Mouse (Mus musculus) spleen, postnatal 10 days (tissue): ENCODE results near the gene Frem2.
A peak's percentile ranks its signal among the peaks of the same experiment; 100 is the strongest.

Experiments
- DNase-seq, 2 experiments: peaks; one replicate each; pipeline ENCODE4 v3.0.0; 2021 to 2022; ENCODE audit warnings: low spot score in 2 of 2

Gene Frem2

GRCm38 (mm10) chr3:53555031-53555952 lies 101.9 kb downstream of the Frem2 start:
- DNase-seq = no peak

DNA sequence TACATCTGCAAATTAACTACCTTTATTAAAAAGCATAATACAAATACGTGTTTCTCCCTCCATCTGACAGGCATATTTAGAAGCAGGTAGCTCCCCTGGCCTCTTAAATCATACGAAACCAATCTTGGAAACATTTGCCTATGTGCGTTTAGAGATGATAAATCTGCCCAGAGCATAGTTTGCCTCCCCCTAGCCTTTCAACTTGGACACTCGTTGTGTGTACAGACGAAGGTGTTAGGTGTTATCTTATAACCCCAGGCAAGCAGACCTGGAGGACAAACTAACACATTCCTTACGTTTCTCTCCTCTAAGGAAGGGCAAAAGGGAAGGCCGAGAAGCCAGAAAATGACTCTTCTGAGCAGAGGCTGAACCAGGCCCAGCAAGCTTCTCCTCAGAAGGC lies 104.5 kb downstream of the Frem2 start:
- DNase-seq = no peak

- no peak for DNase-seq
These were observed 125.1 kb downstream of the Frem2 start for GRCm38 (mm10) chr3:53532091-53532490.

GRCm38 (mm10) chr3:53530305-53530704 lies 126.8 kb downstream of the Frem2 start:
- no peak for DNase-seq

DNA sequence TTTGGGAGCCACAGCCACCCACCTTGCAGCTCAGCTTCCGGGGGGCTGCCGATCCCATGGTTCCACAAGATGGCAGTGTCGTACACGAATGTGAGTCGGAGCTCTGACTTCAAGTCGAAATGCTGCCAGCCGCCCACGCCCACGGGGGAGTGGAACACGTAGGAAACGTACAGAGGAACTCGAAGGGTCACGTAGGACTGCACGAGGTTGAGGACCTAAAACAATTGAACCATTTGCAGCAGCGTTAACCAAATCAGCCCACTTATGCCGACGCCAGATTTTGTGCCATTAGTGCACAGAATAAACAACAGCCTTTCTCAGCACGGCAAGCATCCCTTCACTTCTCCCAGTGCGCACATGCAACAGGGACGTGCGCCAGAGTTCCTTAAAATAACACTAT lies 131.4 kb downstream of the Frem2 start:
- peak; percentile 5 to 71 for DNase-seq

DNA sequence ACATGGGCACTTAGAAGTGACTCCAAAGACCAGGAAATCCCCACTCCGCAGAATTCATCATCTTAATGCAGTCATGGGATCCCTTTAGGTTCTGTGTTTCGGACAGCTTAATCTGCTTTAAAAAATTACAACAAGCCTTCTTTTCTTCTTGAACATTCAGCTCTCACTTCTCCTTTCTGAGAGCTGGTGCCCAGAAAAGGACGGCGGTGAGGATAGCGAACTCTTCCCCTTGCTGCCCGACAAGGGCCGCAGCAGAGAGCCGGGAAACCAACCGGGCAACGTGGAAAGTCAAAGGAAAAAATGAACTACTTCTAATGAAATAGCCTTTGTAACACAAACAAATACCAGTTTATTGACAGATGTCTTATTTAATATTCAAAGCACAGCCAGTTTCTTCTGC lies 134.4 kb downstream of the Frem2 start:
- no peak for DNase-seq

- DNase-seq = no peak
These were observed 142.7 kb downstream of the Frem2 start for GRCm38 (mm10) chr3:53514221-53515065.

GRCm38 (mm10) chr3:53513096-53513495 lies 144.1 kb downstream of the Frem2 start:
- DNase-seq = no peak

GRCm38 (mm10) chr3:53502428-53502827 lies 154.7 kb downstream of the Frem2 start:
- DNase-seq = no peak

DNA sequence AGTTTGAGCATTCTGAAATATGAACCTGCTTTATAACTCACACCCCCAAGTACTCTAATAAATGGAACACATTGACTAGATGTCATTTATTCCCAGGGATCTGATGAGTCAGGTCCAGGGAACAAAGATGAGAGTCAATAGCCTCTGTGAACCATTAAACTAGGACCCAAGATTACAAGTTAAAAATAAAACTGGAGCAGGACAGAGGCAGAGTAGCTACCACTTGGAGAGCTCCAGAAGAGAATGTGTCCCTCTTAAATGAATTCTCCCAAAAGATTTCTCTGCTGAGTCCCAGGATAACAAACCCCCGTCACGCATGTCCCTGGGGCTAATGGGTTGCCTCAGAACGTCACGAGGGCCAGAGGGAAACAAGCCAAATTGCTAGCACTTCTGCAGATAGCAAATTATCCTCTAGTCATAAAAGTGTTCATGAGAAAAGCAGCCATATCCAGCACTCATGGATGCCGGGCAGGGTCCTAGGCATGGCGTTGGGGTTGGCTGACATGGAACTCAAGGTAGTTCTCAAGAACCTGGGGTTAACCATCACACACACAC lies 158.7 kb downstream of the Frem2 start:
- DNase-seq = no peak

GRCm38 (mm10) chr3:53488353-53488752 lies 168.8 kb downstream of the Frem2 start, which contains the start of gene Stoml3:
Stoml3 (plus strand) TSS chr3:53488653.
- no peak for DNase-seq

- DNase-seq = no peak
These were observed 170.1 kb downstream of the Frem2 start for GRCm38 (mm10) chr3:53486996-53487576.

- no peak for DNase-seq
These were observed 170.6 kb downstream of the Frem2 start for GRCm38 (mm10) chr3:53486561-53486960.

GRCm38 (mm10) chr3:53483414-53484059 lies 173.6 kb downstream of the Frem2 start:
- no peak for DNase-seq

DNA sequence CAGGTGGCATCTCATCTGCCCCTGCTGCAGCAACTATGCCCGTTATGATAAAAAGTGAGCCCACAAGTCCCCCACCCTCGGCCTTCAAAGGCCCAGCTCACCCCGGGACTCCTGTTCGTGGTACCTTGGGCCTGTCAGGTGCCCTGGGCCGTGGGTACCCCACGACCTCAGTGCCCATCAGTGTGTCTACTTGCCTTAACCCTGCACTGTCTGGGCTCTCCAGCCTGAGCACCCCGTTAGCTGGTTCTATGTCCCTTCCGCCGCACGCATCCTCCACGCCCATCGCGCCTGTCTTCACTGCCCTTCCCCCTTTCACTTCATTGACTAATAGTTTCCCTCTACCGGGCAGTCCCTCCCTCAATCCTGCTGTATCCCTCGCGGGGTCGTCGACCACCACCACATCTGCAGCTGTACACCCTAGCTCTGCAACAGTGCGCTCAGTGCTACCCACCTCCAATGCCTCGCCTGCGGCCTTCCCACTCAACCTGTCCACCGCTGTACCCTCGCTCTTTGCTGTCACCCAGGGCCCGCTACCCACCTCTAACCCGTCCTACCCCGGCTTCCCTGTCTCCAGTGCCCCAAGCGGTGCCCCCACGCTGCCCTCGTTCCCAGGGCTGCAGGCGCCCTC lies 178.6 kb downstream of the Frem2 start:
- no peak for DNase-seq

- DNase-seq = no peak
These were observed 179.7 kb downstream of the Frem2 start for GRCm38 (mm10) chr3:53477468-53477867.

DNA sequence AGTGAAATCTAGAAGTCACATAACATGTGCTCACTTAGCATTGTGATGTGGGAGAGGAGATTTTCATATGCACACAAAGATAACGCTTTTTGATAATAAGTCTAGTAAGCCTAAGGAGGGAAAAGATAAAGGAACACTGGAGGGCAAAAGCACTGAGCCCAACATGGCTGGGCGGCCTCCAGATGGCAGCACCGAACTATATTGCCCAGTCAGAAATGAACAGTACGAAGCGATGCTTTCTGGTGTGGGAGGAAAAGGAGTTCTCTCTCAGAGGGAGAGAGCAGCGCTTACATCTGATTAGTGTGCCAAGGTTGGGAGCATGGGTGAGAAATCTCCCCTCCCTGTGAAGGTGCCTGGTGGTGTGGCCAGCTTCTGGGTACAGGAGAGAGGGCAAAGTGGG lies 181.3 kb downstream of the Frem2 start:
- peak in 1 of 2 experiments; percentile 45 for DNase-seq

DNA sequence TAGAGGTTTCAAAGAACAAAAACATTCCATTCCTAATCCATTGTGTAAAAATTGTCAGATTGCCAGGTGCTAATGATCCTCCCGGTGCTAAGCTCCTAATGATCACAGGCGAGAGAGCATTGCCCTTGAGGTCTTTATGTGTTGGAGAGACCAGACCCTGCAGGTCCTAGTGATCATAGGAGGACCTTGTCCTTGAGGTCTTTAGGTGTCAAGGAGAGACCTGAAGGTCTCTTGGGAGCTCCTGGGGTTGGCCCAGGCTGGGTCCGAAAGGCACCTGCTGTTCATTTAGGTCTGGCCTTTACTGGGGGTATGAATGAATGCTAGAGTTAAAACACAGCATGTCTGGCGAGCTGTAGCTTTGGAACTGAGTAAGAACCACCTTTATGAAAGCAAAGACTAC lies 183.0 kb downstream of the Frem2 start:
- DNase-seq = no peak

DNA sequence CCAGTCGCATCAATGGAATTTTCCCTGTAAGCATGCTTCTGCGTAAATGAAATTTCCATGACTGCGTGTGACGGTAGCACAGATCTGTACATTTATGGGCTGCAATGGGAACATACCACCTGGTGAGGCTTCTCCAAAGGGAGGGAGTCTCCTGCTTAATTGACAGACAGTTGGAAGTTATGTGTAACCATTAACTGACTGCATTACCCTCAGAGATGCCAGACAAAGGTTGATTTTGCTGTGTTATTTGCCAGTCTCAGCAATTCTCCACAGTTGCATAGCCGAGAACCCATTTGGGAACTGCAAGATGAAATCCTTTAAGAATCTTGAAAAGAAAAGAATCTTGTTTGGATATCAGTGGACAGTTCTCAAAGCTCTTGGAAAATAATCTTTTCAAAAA lies 185.1 kb downstream of the Frem2 start:
- no peak for DNase-seq

DNA sequence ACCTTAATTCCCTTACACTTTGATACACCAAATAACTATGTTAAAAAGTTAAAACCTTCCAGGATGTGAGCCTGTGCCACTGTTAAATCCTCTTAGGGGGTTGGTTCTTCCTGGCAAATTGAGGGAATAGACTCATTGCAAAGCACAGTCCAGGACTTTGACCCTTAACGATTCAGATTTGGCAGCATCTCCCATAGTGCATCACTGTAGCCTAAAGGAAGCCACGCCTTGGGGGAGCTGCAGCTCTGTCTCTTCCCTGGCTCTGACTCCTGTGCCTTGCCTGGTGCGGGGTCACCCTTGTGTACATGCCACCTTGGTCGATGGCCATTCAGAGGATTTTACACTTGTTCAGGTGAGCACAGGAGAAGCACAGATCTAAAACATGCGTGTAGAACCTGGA lies 187.5 kb downstream of the Frem2 start:
- no peak for DNase-seq

GRCm38 (mm10) chr3:53467356-53467755 lies 189.8 kb downstream of the Frem2 start:
- DNase-seq = no peak
